In the genomic region with DNA sequence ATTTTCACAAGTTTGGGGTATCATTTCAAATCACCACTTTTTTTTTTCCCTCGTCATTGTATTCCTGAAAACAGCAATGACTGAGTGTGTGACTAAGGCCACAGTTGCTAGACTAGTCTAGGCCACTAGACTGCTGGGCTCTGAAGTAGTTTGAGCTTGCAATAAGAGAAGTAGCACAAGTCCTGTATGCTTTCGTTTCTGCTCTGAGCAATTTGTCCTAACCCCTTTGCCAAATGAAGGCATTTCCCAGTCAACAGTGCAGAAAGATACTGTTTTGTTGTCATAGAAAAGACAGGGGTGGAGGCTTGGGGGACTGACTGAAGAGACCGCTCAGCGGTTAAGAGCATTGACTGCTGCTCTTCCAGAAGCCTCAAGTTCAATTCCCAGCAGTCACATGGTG, we compare ENCODE assay signal across 20 mouse cellular contexts. TPM values are rescaled to one million over a fixed set of nuclear protein-coding genes. Genes with fewer than 3 reads are reported as not detected.
DNase-seq lines count a peak whose midpoint lies in the region; ATAC-seq and TF ChIP-seq lines count a peak whose summit lies in the region.
"Had no signal": no experiment of that assay in that cellular context is flagged by ENCODE, and none has a peak within 500 bp of the region (broad histone marks: within the 10 kb centered on the region; RNA-seq: fewer than 3 reads in every experiment).

No protein-coding gene starts in this region.

- H3K27ac ChIP-seq in liver, adult 2 months (replicated peaks; ENCODE audit: insufficient read depth, low read depth, low read length): no peak overlapping the region
- no peak overlapping the region for H3K27ac ChIP-seq in liver, embryonic 11.5 days (ENCODE audit: low read depth, low read length)
- H3K27ac ChIP-seq in forebrain, embryonic 10.5 days: no peak overlapping the region
- H3K27ac ChIP-seq: embryonic facial prominence, embryonic 15.5 days; heart, adult 2 months; heart, embryonic 15.5 days; liver, embryonic 14.5 days; midbrain, embryonic 12.5 days; neural tube, embryonic 12.5 days had no signal

- H3K79me2 ChIP-seq in liver, adult 2 months (ENCODE audit: control insufficient read depth, insufficient read depth, low read length): no peaks in the 10 kb centered on the region

- peak; percentile 17 for DNase-seq in liver, adult 2 months (ENCODE audit: extremely low read depth, low read depth, low spot score)
- DNase-seq in liver, embryonic 11.5 days (ENCODE audit: low spot score): no peak
- DNase-seq in A20 (ENCODE audit: low read depth, low spot score): peak; percentile 77
- peak; percentile 40 for DNase-seq in Muller cell, postnatal 12 days (ENCODE audit: inconsistent ontology term)
- no peak for DNase-seq in forebrain, embryonic 10.5 days (ENCODE audit: extremely low spot score, low spot score)
- DNase-seq in frontal cortex, postnatal 36 days (ENCODE audit: low spot score in 2 of 2): no peak
- DNase-seq in thymus, postnatal 10 days (ENCODE audit: low spot score in 2 of 2): no peak
- DNase-seq: adrenal gland, postnatal 10 days; cerebellum, postnatal 10 days; gastrocnemius, postnatal 10 days; heart, adult 2 months; kidney, adult 11 months; thymus, postnatal 36 days had no signal

- TF ChIP-seq POLR2A in liver, adult 2 months (IDR thresholded peaks at IDR 0.05; ENCODE audit: extremely low read depth, insufficient read depth, low read length): no peak

- no peak overlapping the region for H3K9ac ChIP-seq in liver, adult 2 months (ENCODE audit: low read depth, low read length)
- H3K9ac ChIP-seq in liver, embryonic 11.5 days (ENCODE audit: low read depth, low read length): no peak overlapping the region
- H3K9ac ChIP-seq: embryonic facial prominence, embryonic 15.5 days; heart, embryonic 15.5 days; liver, embryonic 14.5 days; midbrain, embryonic 12.5 days; neural tube, embryonic 12.5 days had no signal

- no peaks in the 10 kb centered on the region for H3K27me3 ChIP-seq in liver, adult 2 months (ENCODE audit: control insufficient read depth, insufficient read depth, low read length)
- H3K27me3 ChIP-seq in liver, embryonic 11.5 days (replicated peaks; ENCODE audit: control insufficient read depth, insufficient read depth, low read length): no peaks in the 10 kb centered on the region
- H3K27me3 ChIP-seq in forebrain, embryonic 10.5 days (ENCODE audit: poor library complexity, severe bottlenecking): peaks cover 35% of the 10 kb centered on the region
- H3K27me3 ChIP-seq: embryonic facial prominence, embryonic 15.5 days; heart, embryonic 15.5 days; neural tube, embryonic 12.5 days; Patski had no signal

- no peaks in the 10 kb centered on the region for H3K36me3 ChIP-seq in liver, adult 2 months (ENCODE audit: control insufficient read depth, insufficient read depth, low read length)
- H3K36me3 ChIP-seq in liver, embryonic 11.5 days (ENCODE audit: control insufficient read depth, insufficient read depth, low read length): no peaks in the 10 kb centered on the region
- no peaks in the 10 kb centered on the region for H3K36me3 ChIP-seq in forebrain, embryonic 10.5 days (replicated peaks)
- H3K36me3 ChIP-seq: embryonic facial prominence, embryonic 15.5 days; heart, embryonic 15.5 days; midbrain, embryonic 12.5 days; neural tube, embryonic 12.5 days had no signal

- no peak overlapping the region for H3K4me2 ChIP-seq in liver, embryonic 11.5 days
- H3K4me2 ChIP-seq: embryonic facial prominence, embryonic 15.5 days; heart, embryonic 15.5 days; midbrain, embryonic 12.5 days; neural tube, embryonic 12.5 days had no signal

- no peak for TF ChIP-seq CTCF in liver, adult 2 months (IDR thresholded peaks at IDR 0.05; ENCODE audit: low read depth, low read length)

- no peak for ATAC-seq in liver, embryonic 11.5 days (replicated peaks; ENCODE audit: low FRiP score)
- peak; percentile 49 for ATAC-seq in megakaryocyte, adult 5-6 weeks (ENCODE audit: poor library complexity, severe bottlenecking)
- ATAC-seq: Patski had no signal

- H3K9me3 ChIP-seq in liver, embryonic 11.5 days (ENCODE audit: control insufficient read depth, low read length): no peaks in the 10 kb centered on the region
- no peaks in the 10 kb centered on the region for H3K9me3 ChIP-seq in forebrain, embryonic 10.5 days
- H3K9me3 ChIP-seq: embryonic facial prominence, embryonic 15.5 days; heart, embryonic 15.5 days; midbrain, embryonic 12.5 days; neural tube, embryonic 12.5 days had no signal

- 84% methylated on average over 4 of the region's 4 CpGs for WGBS in liver, adult 2 months
- 87% methylated on average over 4 of the region's 4 CpGs for WGBS in liver, embryonic 11.5 days
- 80% methylated on average over 4 of the region's 4 CpGs for WGBS in forebrain, embryonic 10.5 days

- H3K4me1 ChIP-seq in liver, adult 2 months (ENCODE audit: control insufficient read depth, insufficient read depth, low read length): no peaks in the 10 kb centered on the region
- H3K4me1 ChIP-seq in liver, embryonic 11.5 days (replicated peaks; ENCODE audit: control insufficient read depth, insufficient read depth, low read length): no peaks in the 10 kb centered on the region
- H3K4me1 ChIP-seq in forebrain, embryonic 10.5 days: peaks cover 33% of the 10 kb centered on the region
- H3K4me1 ChIP-seq: embryonic facial prominence, embryonic 15.5 days; heart, embryonic 15.5 days had no signal

- H3K4me3 ChIP-seq in liver, adult 2 months (ENCODE audit: insufficient read depth, low read depth, low read length): no peak overlapping the region
- H3K4me3 ChIP-seq in liver, embryonic 11.5 days (ENCODE audit: low read depth, low read length): no peak overlapping the region
- no peak overlapping the region for H3K4me3 ChIP-seq in forebrain, embryonic 10.5 days
- H3K4me3 ChIP-seq: embryonic facial prominence, embryonic 15.5 days; heart, adult 2 months; heart, embryonic 15.5 days; midbrain, embryonic 12.5 days; neural tube, embryonic 12.5 days had no signal

RNA-seq across cellular contexts. Expression of a gene that starts 29.3 kb away (rescaled TPM):
- 6.5 and 9.0 TPM in 2 replicates for total RNA-seq in liver, adult 2 months (2014; rRNA removed)
- 3.9 and 4.1 TPM in 2 replicates for polyA plus RNA-seq in liver, adult 2 months (2012; rRNA removed)
- polyA plus RNA-seq in liver, embryonic 11.5 days (2014; fragmentation: Nextera tagmentation; extraction: Ambion mirVana): 19.3 and 19.7 TPM in 2 replicates
- 45.0 and 51.0 TPM in 2 replicates for total RNA-seq in megakaryocyte, adult 5-6 weeks (2015)
- 16.3 and 29.0 TPM in 2 replicates for total RNA-seq in megakaryocyte, adult 5-6 weeks (2017)
- polyA plus RNA-seq in forebrain, embryonic 10.5 days (2016; fragmentation: Nextera tagmentation; extraction: Ambion mirVana): 4.3 and 5.1 TPM in 2 replicates

Comparison
In these comparisons a context has a peak if more than half of its experiments do, and no peak if none do; other contexts are left out.
1. DNase-seq: peak in liver, adult 2 months (single experiment), A20 (single experiment) and Muller cell, postnatal 12 days (single experiment); none in liver, embryonic 11.5 days (single experiment), forebrain, embryonic 10.5 days (single experiment), frontal cortex, postnatal 36 days (0 of 2) and thymus, postnatal 10 days (0 of 2).